In genomic region chr12:5070131-5070530, GRCm38 (mm10) we compare ENCODE assay signal across 16 mouse cellular contexts.
A peak's percentile ranks its signal among the peaks of the same experiment; 100 is the strongest.
DNase-seq lines count a peak whose midpoint lies in the region.
"Had no signal": no experiment of that assay in that cellular context is flagged by ENCODE, and none has a peak within 500 bp of the region (broad histone marks: within the 10 kb centered on the region; RNA-seq: fewer than 3 reads in every experiment).

No protein-coding gene starts in this region.

- intact Hi-C loops in left cerebral cortex, postnatal 14 days (cut with DNase I) = no loop called here

- DNase-seq in frontal cortex, adult 2 months (ENCODE audit: extremely low spot score in 1 of 2, low spot score in 1 of 2) = peak; percentile 52 to 64
- DNase-seq in frontal cortex, postnatal 25 days (ENCODE audit: low spot score in 2 of 2) = no peak
- peak; percentile 35 to 50 for DNase-seq in left cerebral cortex, postnatal 14 days (ENCODE audit: low spot score in 2 of 2)
- DNase-seq in left cerebral cortex, adult 11 months (ENCODE audit: low spot score) = no peak
- peak; percentile 69 for DNase-seq in brain, adult 2 months (ENCODE audit: low read depth, low spot score)
- no peak for DNase-seq in kidney, adult 18-20 months
- no peak for DNase-seq in testis, postnatal 14 days (ENCODE audit: low spot score)
- DNase-seq: adrenal gland, adult 8-10 months; adrenal gland, postnatal 14 days; adrenal gland, postnatal 36 days; cerebellum, adult 11 months; cerebellum, adult 18-20 months; cerebellum, adult 8-10 months; cerebellum, adult 9-11 months; cerebellum, postnatal 14 days; cerebellum, postnatal 36 days had no signal

Comparison
In these comparisons a context has a peak if more than half of its experiments do, and no peak if none do; other contexts are left out.
1. DNase-seq: peak in frontal cortex, adult 2 months (2 of 2), left cerebral cortex, postnatal 14 days (2 of 2) and brain, adult 2 months (single experiment); none in frontal cortex, postnatal 25 days (0 of 2), left cerebral cortex, adult 11 months (single experiment), kidney, adult 18-20 months (single experiment) and testis, postnatal 14 days (single experiment).